Mouse (Mus musculus): ENCODE measurements around the gene Ubash3a.

GRCm38 (mm10) chr17:31282687-31283053 is 75.0 kb downstream of the Ubash3a start:
- TF ChIP-seq ZC3H11A (IDR thresholded peaks at IDR 0.05; ENCODE audit: borderline replicate concordance, low read depth, low read length), result no peak
- TF ChIP-seq HCFC1 (IDR thresholded peaks at IDR 0.05; ENCODE audit: borderline replicate concordance, insufficient read depth, low read length), result no peak
- TF ChIP-seq MAFK (IDR thresholded peaks at IDR 0.05; ENCODE audit: insufficient read depth, low read depth, low read length), result no peak
- no peak for TF ChIP-seq CHD2 (IDR thresholded peaks at IDR 0.05; ENCODE audit: low read depth, low read length)

All from ES-E14 (cell line).